Mouse (Mus musculus) liver, adult 2 months (tissue): ENCODE data around the gene Epha6.

Source experiments
- CTCF ChIP-seq: fragments of 200-500 bp; IDR thresholded peaks from 2 replicates; pipeline ENCODE4 v1.5.1; 2011; ENCODE audit warnings: low read depth, low read length, control low read depth
- POLR2A ChIP-seq: fragments of 200-500 bp; IDR thresholded peaks from 2 replicates; pipeline ENCODE4 v1.6.1; 2011; ENCODE audit warnings: low read length, control low read depth; ENCODE audit not compliant: insufficient read depth; ENCODE audit errors: extremely low read depth

DNA sequence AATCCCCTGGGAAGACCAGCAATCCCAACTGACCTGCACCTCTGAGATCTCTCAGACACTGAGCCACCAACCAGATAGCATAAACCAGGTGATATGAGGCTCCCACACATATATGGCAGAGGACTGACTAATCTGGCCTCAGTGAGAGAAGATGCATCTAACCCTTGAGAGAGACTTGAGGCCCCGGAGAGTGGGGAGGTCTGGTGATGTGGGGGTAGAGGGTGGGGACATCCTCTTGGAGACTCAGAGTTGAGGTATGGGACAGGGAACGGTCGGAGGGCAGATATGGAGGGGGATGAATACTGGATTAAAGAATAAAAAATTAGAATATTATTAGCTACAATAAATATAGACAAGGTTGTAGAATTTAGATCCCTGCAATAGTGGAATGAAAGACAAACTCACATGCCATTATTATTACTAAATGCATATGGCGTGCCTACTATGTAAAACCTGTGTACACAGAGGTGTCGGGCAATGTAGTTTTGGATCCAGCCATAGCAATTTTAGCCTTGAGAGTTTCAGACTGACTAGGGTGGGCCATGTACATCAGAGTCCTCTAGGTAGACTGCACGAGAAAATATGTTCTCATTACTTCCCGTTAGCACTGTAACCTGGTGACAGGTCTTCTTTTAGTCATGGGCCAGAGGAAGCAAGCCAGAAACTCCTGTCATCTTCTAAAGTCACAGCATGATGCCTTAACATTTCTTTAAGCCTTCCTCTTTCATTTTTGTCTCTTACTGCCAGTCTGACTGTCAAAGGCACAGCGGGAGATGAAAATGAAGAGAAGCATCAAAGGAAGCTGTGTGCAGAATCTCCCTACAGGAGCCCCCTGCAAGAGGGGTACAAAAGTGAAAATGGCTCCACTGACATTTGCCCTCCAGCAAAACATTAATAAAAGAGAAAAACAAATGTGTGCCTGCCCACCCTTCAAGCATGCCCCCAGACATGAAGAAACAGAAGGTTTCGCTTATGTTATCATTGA lies 338.7 kb downstream of the Epha6 start:
- TF ChIP-seq POLR2A (no peak), CTCF (no peak)
